Mouse (Mus musculus): ENCODE measurements around the gene Fam186b. TPM values are rescaled to one million over a fixed set of nuclear protein-coding genes. Genes with fewer than 3 reads are reported as not detected.

Gene Fam186b
- polyA plus RNA-seq, 1 experiment from 2014 or later: 0.35 TPM

- ATAC-seq (ENCODE audit: borderline replicate concordance, extremely low read depth, low FRiP score, low TSS enrichment): peak; percentile 94
- Histone ChIP-seq H3K36me3 (peaks cover 6% of the 10 kb centered on the region; the same call in 1 of the 2 replicates), H3K4me2 (peak overlapping the region; percentile 38), H3K4me1 (peaks cover 73% of the 10 kb centered on the region), H3K4me3 (no peak overlapping the region), H3K27ac (peak overlapping the region; percentile 98), H3K9me3 (no peaks in the 10 kb centered on the region), H3K27me3 (no peaks in the 10 kb centered on the region), H3K9ac (peak overlapping the region; percentile 7; the same call in 1 of the 2 replicates)
- 26% methylated on average over 9 of the region's 9 CpGs for WGBS
These were observed 37.4 kb upstream of the Fam186b start for GRCm38 (mm10) chr15:99332921-99333675.

GRCm38 (mm10) chr15:99332111-99332510 lies 36.4 kb upstream of the Fam186b start:
- no peaks in the 10 kb centered on the region for H3K27me3 ChIP-seq
- no peak for ATAC-seq (ENCODE audit: borderline replicate concordance, extremely low read depth, low FRiP score, low TSS enrichment)
- peaks cover 67% of the 10 kb centered on the region for H3K4me1 ChIP-seq
- peaks cover 11% of the 10 kb centered on the region; the same call in 1 of the 2 replicates for H3K36me3 ChIP-seq
- no peak overlapping the region for H3K9ac ChIP-seq
- peak overlapping the region; percentile 98 for H3K27ac ChIP-seq
- no peak overlapping the region for H3K4me3 ChIP-seq
- H3K9me3 ChIP-seq: no peaks in the 10 kb centered on the region
- no peak overlapping the region for H3K4me2 ChIP-seq

- no peak overlapping the region for H3K4me2 ChIP-seq
- ATAC-seq (ENCODE audit: borderline replicate concordance, extremely low read depth, low FRiP score, low TSS enrichment): no peak
- WGBS: 82% methylated on average over 5 of the region's 5 CpGs
- no peak overlapping the region for H3K4me3 ChIP-seq
- peaks cover 61% of the 10 kb centered on the region for H3K4me1 ChIP-seq
- peaks cover 11% of the 10 kb centered on the region; the same call in 1 of the 2 replicates for H3K36me3 ChIP-seq
- H3K27ac ChIP-seq: 0 out of 2 replicates have a peak overlapping the region, but pooled peaks have one; percentile 98
- no peak overlapping the region for H3K9ac ChIP-seq
- no peaks in the 10 kb centered on the region for H3K27me3 ChIP-seq
- H3K9me3 ChIP-seq: no peaks in the 10 kb centered on the region
These were observed 35.7 kb upstream of the Fam186b start for GRCm38 (mm10) chr15:99331341-99331740.

- H3K9me3 ChIP-seq: no peaks in the 10 kb centered on the region
- H3K4me2 ChIP-seq: no peak overlapping the region
- no peaks in the 10 kb centered on the region for H3K27me3 ChIP-seq
- H3K4me3 ChIP-seq: no peak overlapping the region
- H3K27ac ChIP-seq: no peak overlapping the region
- 53% methylated on average over 2 of the region's 2 CpGs for WGBS
- peaks cover 17% of the 10 kb centered on the region for H3K36me3 ChIP-seq
- ATAC-seq (ENCODE audit: borderline replicate concordance, extremely low read depth, low FRiP score, low TSS enrichment): no peak
- no peak overlapping the region for H3K9ac ChIP-seq
- H3K4me1 ChIP-seq: peaks cover 51% of the 10 kb centered on the region
These were observed 34.6 kb upstream of the Fam186b start for GRCm38 (mm10) chr15:99330324-99330723.

- H3K36me3 ChIP-seq: peaks cover 38% of the 10 kb centered on the region
- WGBS: 93% methylated on average over 5 of the region's 5 CpGs
- no peak overlapping the region for H3K4me3 ChIP-seq
- ATAC-seq (ENCODE audit: borderline replicate concordance, extremely low read depth, low FRiP score, low TSS enrichment): no peak
- no peak overlapping the region for H3K4me2 ChIP-seq
- peaks cover 27% of the 10 kb centered on the region for H3K4me1 ChIP-seq
- H3K9ac ChIP-seq: no peak overlapping the region
- H3K27ac ChIP-seq: no peak overlapping the region
- no peaks in the 10 kb centered on the region for H3K27me3 ChIP-seq
- no peaks in the 10 kb centered on the region for H3K9me3 ChIP-seq
These were observed 32.3 kb upstream of the Fam186b start for GRCm38 (mm10) chr15:99328011-99328410.

GRCm38 (mm10) chr15:99326959-99327358 lies 31.3 kb upstream of the Fam186b start:
- no peaks in the 10 kb centered on the region for H3K27me3 ChIP-seq
- H3K27ac ChIP-seq: peak overlapping the region; percentile 52; the same call in 1 of the 2 replicates
- H3K36me3 ChIP-seq: peaks cover 49% of the 10 kb centered on the region
- no peaks in the 10 kb centered on the region for H3K9me3 ChIP-seq
- no peak overlapping the region for H3K4me3 ChIP-seq
- H3K4me2 ChIP-seq: no peak overlapping the region
- H3K9ac ChIP-seq: no peak overlapping the region
- WGBS: 74% methylated on average over 1 of the region's 1 CpGs
- no peak for ATAC-seq (ENCODE audit: borderline replicate concordance, extremely low read depth, low FRiP score, low TSS enrichment)
- peaks cover 17% of the 10 kb centered on the region for H3K4me1 ChIP-seq

- 45% methylated on average over 2 of the region's 2 CpGs for WGBS
- Histone ChIP-seq H3K4me1 (peaks cover 14% of the 10 kb centered on the region), H3K4me3 (no peak overlapping the region), H3K4me2 (no peak overlapping the region), H3K9me3 (no peaks in the 10 kb centered on the region), H3K9ac (no peak overlapping the region), H3K36me3 (peaks cover 54% of the 10 kb centered on the region), H3K27me3 (no peaks in the 10 kb centered on the region), H3K27ac (peak overlapping the region; percentile 52; the same call in 1 of the 2 replicates)
- peak; percentile 63 for ATAC-seq (ENCODE audit: borderline replicate concordance, extremely low read depth, low FRiP score, low TSS enrichment)
These were observed 30.7 kb upstream of the Fam186b start for GRCm38 (mm10) chr15:99326407-99326806.

- H3K9me3 ChIP-seq: no peaks in the 10 kb centered on the region
- H3K4me2 ChIP-seq: no peak overlapping the region
- no peak overlapping the region for H3K27ac ChIP-seq
- H3K4me1 ChIP-seq: peaks cover 20% of the 10 kb centered on the region
- whole genome bisulfite sequencing: 92% methylated on average over 6 of the region's 6 CpGs
- H3K27me3 ChIP-seq: no peaks in the 10 kb centered on the region
- H3K36me3 ChIP-seq: peaks cover 61% of the 10 kb centered on the region
- no peak for ATAC-seq (ENCODE audit: borderline replicate concordance, extremely low read depth, low FRiP score, low TSS enrichment)
- no peak overlapping the region for H3K4me3 ChIP-seq
- H3K9ac ChIP-seq: no peak overlapping the region
These were observed 29.9 kb upstream of the Fam186b start for GRCm38 (mm10) chr15:99325598-99325997.

- WGBS: 82% methylated on average over 9 of the region's 9 CpGs
- peaks cover 70% of the 10 kb centered on the region for H3K36me3 ChIP-seq
- no peak for ATAC-seq (ENCODE audit: borderline replicate concordance, extremely low read depth, low FRiP score, low TSS enrichment)
These were observed 28.5 kb upstream of the Fam186b start for GRCm38 (mm10) chr15:99324151-99324550.

GRCm38 (mm10) chr15:99320978-99321377 lies 25.3 kb upstream of the Fam186b start:
- no peaks in the 10 kb centered on the region for H3K27me3 ChIP-seq
- no peak overlapping the region for H3K9ac ChIP-seq
- peak overlapping the region; percentile 82 for H3K27ac ChIP-seq
- H3K4me1 ChIP-seq: peaks cover 15% of the 10 kb centered on the region; the same call in 1 of the 2 replicates
- H3K36me3 ChIP-seq: peaks cover 84% of the 10 kb centered on the region
- no peak overlapping the region for H3K4me3 ChIP-seq
- H3K4me2 ChIP-seq: no peak overlapping the region
- no peak for ATAC-seq (ENCODE audit: borderline replicate concordance, extremely low read depth, low FRiP score, low TSS enrichment)
- no peaks in the 10 kb centered on the region for H3K9me3 ChIP-seq
- 74% methylated on average over 9 of the region's 9 CpGs for WGBS

More at GRCm38 (mm10) chr15:99324151-99324550, 28.5 kb upstream of the Fam186b start:
- no peaks in the 10 kb centered on the region for H3K9me3 ChIP-seq
- H3K9ac ChIP-seq: no peak overlapping the region
- no peak overlapping the region for H3K4me2 ChIP-seq
- H3K4me3 ChIP-seq: no peak overlapping the region
- no peaks in the 10 kb centered on the region for H3K27me3 ChIP-seq
- H3K27ac ChIP-seq: no peak overlapping the region
- H3K4me1 ChIP-seq: peaks cover 10% of the 10 kb centered on the region; the same call in 1 of the 2 replicates

GRCm38 (mm10) chr15:99320168-99320674 lies 24.5 kb upstream of the Fam186b start:
- H3K9ac ChIP-seq: no peak overlapping the region
- ATAC-seq (ENCODE audit: borderline replicate concordance, extremely low read depth, low FRiP score, low TSS enrichment): no peak
- WGBS: 47% methylated on average over 10 of the region's 10 CpGs
- no peak overlapping the region for H3K4me3 ChIP-seq
- no peaks in the 10 kb centered on the region for H3K9me3 ChIP-seq
- peaks cover 15% of the 10 kb centered on the region; the same call in 1 of the 2 replicates for H3K4me1 ChIP-seq
- peaks cover 81% of the 10 kb centered on the region for H3K36me3 ChIP-seq
- H3K4me2 ChIP-seq: no peak overlapping the region
- peak overlapping the region; percentile 82 for H3K27ac ChIP-seq
- H3K27me3 ChIP-seq: no peaks in the 10 kb centered on the region

- ATAC-seq (ENCODE audit: borderline replicate concordance, extremely low read depth, low FRiP score, low TSS enrichment): no peak
- Histone ChIP-seq H3K36me3 (peaks cover 76% of the 10 kb centered on the region), H3K27me3 (no peaks in the 10 kb centered on the region), H3K27ac (peak overlapping the region; percentile 82), H3K4me2 (no peak overlapping the region), H3K9ac (no peak overlapping the region), H3K4me3 (no peak overlapping the region), H3K4me1 (peaks cover 15% of the 10 kb centered on the region; the same call in 1 of the 2 replicates), H3K9me3 (no peaks in the 10 kb centered on the region)
- WGBS: 42% methylated on average over 3 of the region's 3 CpGs
These were observed 23.8 kb upstream of the Fam186b start for GRCm38 (mm10) chr15:99319411-99319871.

All from lung, embryonic 15.5 days (tissue).